Mouse (Mus musculus) spleen, adult 12 weeks (tissue): ENCODE results near the gene Arhgap1.
A peak's percentile ranks its signal among the peaks of the same experiment; 100 is the strongest.

Experiments
- DNase-seq: peaks from one replicate; pipeline ENCODE4 v3.0.0; 2022; ENCODE audit warnings: low spot score

Gene Arhgap1

DNA sequence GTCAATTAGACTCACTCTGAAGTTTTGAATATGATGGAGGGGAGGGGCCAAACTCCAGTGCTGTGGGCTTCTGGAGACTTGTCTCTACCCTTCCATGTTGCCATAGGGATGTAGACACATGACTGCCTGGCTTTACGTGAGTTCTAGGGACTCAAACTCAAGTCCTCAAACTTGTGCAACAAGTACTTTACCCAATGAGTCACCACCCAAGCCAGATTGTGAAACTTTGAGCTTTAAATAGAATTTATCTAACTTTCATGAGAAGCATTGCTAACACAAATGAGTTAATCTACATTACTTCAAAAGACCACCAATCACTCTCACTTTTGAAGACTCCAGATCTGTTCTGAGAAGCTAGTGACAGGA is 46.5 kb downstream of the Arhgap1 start:
- DNase-seq: no peak

DNA sequence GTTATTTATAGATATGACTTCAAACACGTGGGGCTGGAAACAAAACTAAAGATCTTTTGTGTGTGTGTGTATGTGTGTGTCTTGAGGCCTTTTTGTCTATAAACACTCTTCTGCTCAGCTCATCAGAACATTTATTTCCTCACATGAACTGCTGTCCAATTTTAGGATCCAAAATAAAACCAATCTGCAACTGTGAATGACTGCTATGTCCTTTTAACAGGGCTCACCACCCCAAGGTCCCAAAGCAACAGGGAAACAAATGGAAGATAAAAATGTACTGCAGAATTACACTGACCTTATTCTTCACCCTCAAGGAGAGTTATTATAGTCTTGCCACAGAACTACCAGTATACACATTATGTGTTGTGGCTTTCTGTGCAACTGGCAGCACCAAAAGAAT is 49.6 kb downstream of the Arhgap1 start:
- no peak for DNase-seq

DNA sequence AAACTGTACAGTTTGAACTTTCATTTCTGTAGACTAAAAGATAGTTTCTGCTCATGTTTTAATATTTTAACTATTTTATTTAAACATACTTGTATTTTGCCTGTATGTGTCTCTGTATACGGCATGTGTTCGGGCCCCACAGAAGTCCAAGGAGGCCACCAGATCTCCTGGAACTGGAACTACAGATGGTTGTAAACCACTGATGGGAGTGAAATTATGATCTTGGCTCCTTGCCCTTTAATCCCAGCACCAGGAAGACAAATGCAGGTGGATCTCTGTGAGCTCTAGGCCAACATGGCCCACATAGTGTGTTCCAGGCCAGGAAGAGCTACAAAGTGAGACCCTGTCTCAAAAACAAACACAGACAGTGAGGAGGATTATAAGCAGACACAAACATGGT is 51.7 kb downstream of the Arhgap1 start:
- no peak for DNase-seq

DNA sequence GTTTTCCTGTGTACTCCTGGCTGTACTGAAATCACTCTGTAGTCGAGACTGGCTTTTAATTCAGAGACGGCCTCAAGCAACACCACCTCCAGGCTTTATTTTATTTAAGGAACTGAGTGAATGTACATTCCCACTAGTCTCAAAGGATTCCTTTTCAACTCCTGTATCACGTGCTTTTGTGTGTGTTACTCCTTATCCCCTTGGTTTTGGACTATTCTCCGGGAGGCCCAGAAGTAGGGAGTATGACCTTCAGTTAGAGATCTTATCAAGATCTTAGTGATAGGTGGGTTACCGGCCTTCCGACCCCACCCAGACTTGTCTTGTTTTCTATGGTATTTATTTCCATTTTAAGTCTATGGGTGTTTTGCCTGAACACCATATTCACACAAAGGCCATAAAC is 56.1 kb downstream of the Arhgap1 start:
- no peak for DNase-seq

DNA sequence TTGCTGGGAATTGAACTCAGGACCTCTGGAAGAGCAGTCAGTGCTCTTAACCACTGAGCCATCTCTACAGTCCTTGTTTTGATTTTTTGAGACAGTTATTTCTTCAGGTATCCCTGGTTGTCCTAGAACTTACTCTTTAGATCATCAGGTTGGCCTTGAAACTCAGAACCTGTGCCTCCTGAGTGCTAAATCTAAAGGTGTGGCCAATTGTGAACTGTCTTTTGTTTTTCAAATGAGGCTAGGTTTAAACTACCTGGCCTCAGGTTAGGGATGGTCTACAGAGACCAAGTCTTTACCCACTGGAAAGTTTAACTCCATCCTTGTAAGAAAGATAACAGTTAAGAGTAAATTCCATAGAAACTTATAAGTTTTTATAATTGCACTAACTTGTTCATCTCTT is 56.8 kb downstream of the Arhgap1 start:
- no peak for DNase-seq

DNA sequence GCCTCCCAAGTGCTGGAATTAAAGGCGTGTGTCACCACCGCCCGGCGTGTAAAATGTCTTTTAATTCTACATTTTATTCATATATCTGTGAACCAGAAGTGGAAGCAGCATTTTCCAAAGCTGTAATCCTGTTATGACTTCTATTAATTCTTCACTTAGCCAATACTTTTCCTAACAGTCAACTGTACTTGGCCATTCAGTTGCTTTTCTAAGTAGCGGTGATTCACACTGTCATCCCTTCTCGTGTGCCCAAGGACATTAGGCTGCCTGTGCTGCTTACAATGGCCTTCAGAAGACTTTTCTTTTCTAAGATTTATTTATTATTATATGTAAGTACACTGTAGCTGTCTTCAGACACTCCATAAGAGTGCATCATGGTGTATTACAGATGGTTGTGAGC is 58.7 kb downstream of the Arhgap1 start:
- no peak for DNase-seq

DNA sequence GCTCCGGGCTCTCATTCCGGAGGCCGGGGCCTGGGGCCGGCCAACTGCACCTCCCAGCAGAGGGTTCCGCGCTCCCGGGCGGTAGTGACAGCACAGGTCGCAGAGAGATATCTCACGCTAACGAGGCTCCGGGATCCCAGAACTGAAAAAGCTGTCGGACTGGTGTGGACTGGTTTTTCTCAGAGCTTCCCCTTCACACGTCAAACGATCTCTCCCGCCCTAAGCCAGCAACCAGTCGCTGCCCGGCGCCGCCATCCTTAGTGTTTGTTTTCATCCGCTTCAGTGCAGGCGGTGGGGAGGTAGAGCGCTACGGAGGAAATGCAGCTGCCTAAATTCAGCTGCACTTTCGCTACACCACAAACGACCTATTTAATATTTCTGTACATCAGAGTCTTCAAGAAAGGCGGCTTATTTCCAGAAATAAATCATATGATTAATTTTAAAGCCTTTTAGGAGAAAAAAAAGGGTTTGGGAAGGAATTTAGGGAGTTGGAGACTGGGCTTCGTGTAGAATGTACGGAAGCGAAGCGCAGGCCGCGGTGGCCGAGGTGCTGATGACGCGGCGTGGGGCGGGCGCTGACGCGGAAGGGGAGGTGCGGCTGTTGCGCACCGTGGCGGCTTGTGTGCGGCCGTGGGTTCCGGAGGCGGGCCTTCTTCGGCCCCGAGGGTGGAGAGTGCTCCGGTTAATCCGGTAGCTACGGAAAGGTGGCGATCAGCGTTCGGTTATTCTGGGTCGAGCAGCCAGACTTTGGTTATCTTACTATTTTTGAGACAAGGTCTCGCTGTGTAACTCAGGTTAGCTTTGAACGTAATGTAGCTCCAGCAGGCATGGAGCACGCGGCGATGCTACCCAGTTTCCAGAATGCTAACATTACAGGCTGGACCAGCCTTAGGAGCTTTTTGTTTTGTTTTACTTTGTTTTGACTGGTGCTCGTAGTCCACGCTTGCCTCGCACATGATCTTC is 60.9 kb downstream of the Arhgap1 start, which contains the start of the genes Atg13 and Harbi1:
Gene Atg13 (minus strand): TSS at position 305 of the 963 bp plus-strand sequence.
Gene Harbi1 (plus strand): TSS at position 581 of the 963 bp plus-strand sequence.
- DNase-seq: peak; percentile 90

DNA sequence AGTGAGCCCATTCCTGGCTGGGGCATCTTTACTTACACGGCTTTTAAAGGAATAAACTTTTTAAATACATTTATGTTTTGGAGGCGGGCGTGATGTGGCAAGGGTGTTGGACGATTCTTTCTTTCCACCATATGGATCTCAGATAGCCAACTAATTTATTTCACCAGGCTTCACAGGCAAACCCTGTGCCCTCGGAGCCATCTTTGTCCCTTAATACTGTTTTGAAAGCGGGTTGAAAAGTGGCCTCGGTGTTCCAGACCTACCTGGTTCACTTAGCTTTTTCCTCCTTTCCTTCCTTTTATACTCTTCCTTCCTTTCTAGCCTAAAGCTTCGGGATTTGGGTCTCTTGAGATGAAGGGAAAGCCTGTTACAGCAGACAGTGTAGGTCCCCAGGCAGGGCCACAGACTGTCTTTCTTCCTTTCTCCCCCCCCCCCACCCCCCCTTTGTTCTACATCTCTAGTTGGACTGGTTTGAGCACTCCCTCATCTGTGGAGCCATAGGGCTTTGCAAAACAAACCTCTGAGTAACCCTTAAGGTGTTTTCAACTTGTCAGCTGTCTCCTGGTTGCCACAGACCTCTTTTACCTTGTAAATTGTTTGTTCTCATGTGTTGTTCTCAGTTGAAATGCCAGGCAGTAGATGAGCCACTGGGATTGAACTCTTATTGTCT is 61.7 kb downstream of the Arhgap1 start:
- DNase-seq: no peak

DNA sequence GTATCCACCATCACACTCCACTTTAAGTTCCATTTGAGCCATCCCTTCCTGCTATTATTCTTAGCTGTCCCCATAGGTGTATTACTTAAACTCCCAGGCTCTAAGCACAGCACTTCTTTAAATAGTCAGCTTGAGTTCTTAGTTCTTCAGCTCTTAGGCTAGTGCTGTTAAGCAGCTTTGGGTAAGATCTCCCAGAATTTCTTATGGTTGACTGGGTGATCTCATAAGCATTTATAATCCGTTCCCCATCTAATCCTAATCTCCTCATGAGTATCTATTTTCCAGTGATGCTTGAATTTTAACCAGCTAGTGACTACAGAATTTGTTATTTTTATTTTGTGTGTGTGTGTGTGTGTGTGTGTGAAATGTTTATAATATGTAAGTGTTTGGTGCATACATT is 65.3 kb downstream of the Arhgap1 start:
- DNase-seq: no peak

DNA sequence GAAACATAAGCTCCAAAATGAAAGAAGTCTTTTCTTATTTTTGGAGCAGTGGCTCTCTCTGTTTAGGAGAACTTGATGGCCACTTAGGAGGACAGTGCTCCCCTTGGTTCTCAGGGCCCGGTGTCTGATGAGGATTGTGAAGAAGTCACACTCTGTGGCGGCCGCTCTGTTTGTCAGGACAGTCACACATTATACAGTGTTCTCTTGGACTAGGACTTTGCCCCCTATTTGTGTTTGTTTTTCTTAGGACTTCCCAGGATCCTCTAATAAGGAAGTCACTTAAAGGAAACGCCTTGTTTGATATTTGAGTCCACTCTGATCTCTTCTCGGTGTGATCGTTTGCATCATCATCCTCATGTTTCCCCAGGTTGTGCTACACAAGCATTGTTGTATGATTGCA is 68.6 kb downstream of the Arhgap1 start:
- DNase-seq: no peak
